Mouse (Mus musculus) cortical plate, adult 2 months (tissue): ENCODE measurements around the gene Asb15.

Experiments
- CTCF ChIP-seq: fragments of 200-500 bp; IDR thresholded peaks from 2 replicates; pipeline ENCODE4 v1.5.1; 2011; ENCODE audit warnings: mild to moderate bottlenecking, control low read depth, low read length; ENCODE audit not compliant: insufficient read depth; ENCODE audit errors: extremely low read depth
- POLR2A ChIP-seq: fragments of 200-500 bp; IDR thresholded peaks from 2 replicates; pipeline ENCODE4 v1.6.1; 2011; ENCODE audit warnings: mild to moderate bottlenecking, low read length, control low read depth; ENCODE audit not compliant: insufficient read depth; ENCODE audit errors: extremely low read depth

GRCm38 (mm10) chr6:24610358-24610757 lies 82.4 kb downstream of the Asb15 start:
- TF ChIP-seq POLR2A: no peak
- no peak for TF ChIP-seq CTCF
